Comparison of ENCODE assay signal across 25 mouse cellular contexts in the genomic region with DNA sequence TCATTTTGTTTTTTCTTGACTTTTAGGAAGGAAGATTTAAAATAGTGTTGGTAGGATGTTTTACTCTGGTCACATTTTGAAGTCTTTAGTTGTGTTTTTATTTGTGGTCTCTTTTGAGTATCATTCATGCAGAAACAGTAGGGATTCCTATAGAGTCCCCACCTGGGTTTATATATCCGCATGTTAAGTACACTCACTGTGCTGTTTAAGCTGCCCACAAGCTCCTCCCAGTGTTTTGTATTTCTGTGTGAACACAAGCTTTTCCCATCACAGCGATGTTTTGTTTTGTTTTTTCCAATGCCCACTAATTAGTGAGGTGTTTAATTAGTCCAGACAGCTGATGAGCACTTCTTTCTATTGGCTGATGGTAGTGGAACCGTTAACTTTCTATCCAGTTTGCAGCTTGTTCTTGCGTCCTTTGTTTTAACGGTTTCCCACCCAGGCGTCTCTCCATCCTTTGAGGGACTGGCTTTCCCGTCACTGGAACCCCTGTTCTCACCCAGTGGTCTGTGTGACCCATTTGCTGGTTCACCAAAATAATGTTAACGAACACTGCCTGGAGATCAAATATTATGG.
DNase-seq lines count a peak whose midpoint lies in the region; ATAC-seq lines count a peak whose summit lies in the region.
"Had no signal": no experiment of that assay in that cellular context is flagged by ENCODE, and none has a peak within 500 bp of the region (broad histone marks: within the 10 kb centered on the region; RNA-seq: fewer than 3 reads in every experiment).

No protein-coding gene starts in this region.

- H3K4me2 ChIP-seq in midbrain, embryonic 12.5 days (replicated peaks): no peak overlapping the region
- H3K4me2 ChIP-seq in midbrain, embryonic 14.5 days (ENCODE audit: low read length): no peak overlapping the region
- H3K4me2 ChIP-seq in forebrain, embryonic 12.5 days: 0 out of 2 replicates have a peak overlapping the region, but pooled peaks have one; percentile 2
- H3K4me2 ChIP-seq: embryonic facial prominence, embryonic 13.5 days; heart, embryonic 13.5 days; stomach, embryonic 15.5 days had no signal

- H3K36me3 ChIP-seq in midbrain, embryonic 12.5 days: no peaks in the 10 kb centered on the region
- H3K36me3 ChIP-seq in midbrain, embryonic 14.5 days (ENCODE audit: control insufficient read depth, insufficient read depth, low read length): no peaks in the 10 kb centered on the region
- H3K36me3 ChIP-seq in forebrain, embryonic 12.5 days (replicated peaks): peaks cover 5% of the 10 kb centered on the region; the same call in 1 of the 2 replicates
- H3K36me3 ChIP-seq in limb, embryonic 10.5 days: 0 out of 2 replicates have a peak, but pooled peaks cover 6% of the 10 kb centered on the region
- H3K36me3 ChIP-seq: stomach, embryonic 15.5 days had no signal

- peak; percentile 39; the same call in 1 of the 2 replicates for ATAC-seq in midbrain, embryonic 12.5 days (ENCODE audit: low FRiP score, low read depth)
- ATAC-seq in midbrain, embryonic 14.5 days (ENCODE audit: low FRiP score, low TSS enrichment): no peak
- ATAC-seq in forebrain, embryonic 12.5 days (ENCODE audit: low FRiP score): peak; percentile 83
- no peak for ATAC-seq in megakaryocyte progenitor cell, adult 5-6 weeks (replicated peaks; ENCODE audit: poor library complexity)
- ATAC-seq: hindbrain, postnatal 0 days; intestine, postnatal 0 days had no signal

- DNase-seq in midbrain, embryonic 14.5 days: no peak
- no peak for DNase-seq in limb, embryonic 10.5 days (ENCODE audit: low spot score)
- peak; percentile 96 for DNase-seq in retina, postnatal 1 day
- no peak for DNase-seq in adrenal gland, postnatal 10 days
- no peak for DNase-seq in left cerebral cortex, postnatal 36 days (ENCODE audit: low spot score in 2 of 2)
- DNase-seq: cerebellum, adult 18-20 months; cerebellum, postnatal 14 days; gastrocnemius, postnatal 14 days; heart, adult 11 months; heart, postnatal 14 days; kidney, postnatal 36 days; layer of hippocampus, adult 9-11 months; lung, postnatal 4 days; right cerebral cortex, adult 18-20 months; right cerebral cortex, postnatal 4 days; thymus, postnatal 4 days had no signal

- H3K4me1 ChIP-seq in midbrain, embryonic 12.5 days: peaks cover 83% of the 10 kb centered on the region
- peaks cover 24% of the 10 kb centered on the region for H3K4me1 ChIP-seq in midbrain, embryonic 14.5 days (ENCODE audit: control insufficient read depth, insufficient read depth, low read length)
- H3K4me1 ChIP-seq in forebrain, embryonic 12.5 days: peaks cover 86% of the 10 kb centered on the region
- peaks cover 97% of the 10 kb centered on the region for H3K4me1 ChIP-seq in limb, embryonic 10.5 days

- 57% methylated on average over 8 of the region's 8 CpGs for WGBS in midbrain, embryonic 12.5 days
- 52% methylated on average over 8 of the region's 8 CpGs for WGBS in midbrain, embryonic 14.5 days
- WGBS in forebrain, embryonic 12.5 days: 18% methylated on average over 8 of the region's 8 CpGs
- WGBS in limb, embryonic 10.5 days: 51% methylated on average over 8 of the region's 8 CpGs

- H3K4me3 ChIP-seq in midbrain, embryonic 12.5 days: no peak overlapping the region
- H3K4me3 ChIP-seq in midbrain, embryonic 14.5 days (replicated peaks; ENCODE audit: low read depth, low read length): no peak overlapping the region
- no peak overlapping the region for H3K4me3 ChIP-seq in forebrain, embryonic 12.5 days (replicated peaks)
- no peak overlapping the region for H3K4me3 ChIP-seq in limb, embryonic 10.5 days
- H3K4me3 ChIP-seq: embryonic facial prominence, embryonic 13.5 days; heart, embryonic 13.5 days; stomach, embryonic 15.5 days had no signal

- H3K9me3 ChIP-seq in midbrain, embryonic 12.5 days: no peaks in the 10 kb centered on the region
- H3K9me3 ChIP-seq in midbrain, embryonic 14.5 days (ENCODE audit: control insufficient read depth, low read length): no peaks in the 10 kb centered on the region
- H3K9me3 ChIP-seq in forebrain, embryonic 12.5 days: no peaks in the 10 kb centered on the region
- H3K9me3 ChIP-seq in limb, embryonic 10.5 days (replicated peaks): no peaks in the 10 kb centered on the region
- H3K9me3 ChIP-seq: embryonic facial prominence, embryonic 13.5 days; heart, embryonic 13.5 days; stomach, embryonic 15.5 days had no signal

- H3K9ac ChIP-seq in midbrain, embryonic 12.5 days (replicated peaks): no peak overlapping the region
- H3K9ac ChIP-seq in midbrain, embryonic 14.5 days (replicated peaks; ENCODE audit: low read length): no peak overlapping the region
- no peak overlapping the region for H3K9ac ChIP-seq in forebrain, embryonic 12.5 days
- H3K9ac ChIP-seq: embryonic facial prominence, embryonic 13.5 days; heart, embryonic 13.5 days; stomach, embryonic 15.5 days had no signal

- intact Hi-C loops in left cerebral cortex, postnatal 36 days (cut with DNase I): no loop called here

- H3K27ac ChIP-seq in midbrain, embryonic 12.5 days (replicated peaks): 0 out of 2 replicates have a peak overlapping the region, but pooled peaks have one; percentile 20
- H3K27ac ChIP-seq in midbrain, embryonic 14.5 days (replicated peaks; ENCODE audit: low read depth, low read length): no peak overlapping the region
- H3K27ac ChIP-seq in forebrain, embryonic 12.5 days: peak overlapping the region; percentile 70
- peak overlapping the region; percentile 73 for H3K27ac ChIP-seq in limb, embryonic 10.5 days
- H3K27ac ChIP-seq: heart, embryonic 13.5 days; hindbrain, postnatal 0 days; stomach, embryonic 15.5 days had no signal

- no peaks in the 10 kb centered on the region for H3K27me3 ChIP-seq in midbrain, embryonic 12.5 days
- no peaks in the 10 kb centered on the region for H3K27me3 ChIP-seq in midbrain, embryonic 14.5 days (ENCODE audit: control insufficient read depth, insufficient read depth, low read length)
- H3K27me3 ChIP-seq in forebrain, embryonic 12.5 days: no peaks in the 10 kb centered on the region
- H3K27me3 ChIP-seq in limb, embryonic 10.5 days (ENCODE audit: low read depth, poor library complexity, severe bottlenecking): no peaks in the 10 kb centered on the region
- H3K27me3 ChIP-seq: embryonic facial prominence, embryonic 13.5 days; heart, embryonic 13.5 days; Patski; stomach, embryonic 15.5 days had no signal

Comparison
In these comparisons a context has a peak if more than half of its experiments do, and no peak if none do; other contexts are left out.
1. ATAC-seq: peak in midbrain, embryonic 12.5 days (single experiment) and forebrain, embryonic 12.5 days (single experiment); none in midbrain, embryonic 14.5 days (single experiment) and megakaryocyte progenitor cell, adult 5-6 weeks (single experiment).